Mouse (Mus musculus) retina, adult 2 months (tissue): ENCODE data around the gene Chaf1a.

ENCODE experiments used
- DNase-seq: peaks from one replicate; pipeline ENCODE4 v3.0.0-alpha.2; 2012; ENCODE audit warnings: low read depth, low spot score

The Chaf1a gene

DNA sequence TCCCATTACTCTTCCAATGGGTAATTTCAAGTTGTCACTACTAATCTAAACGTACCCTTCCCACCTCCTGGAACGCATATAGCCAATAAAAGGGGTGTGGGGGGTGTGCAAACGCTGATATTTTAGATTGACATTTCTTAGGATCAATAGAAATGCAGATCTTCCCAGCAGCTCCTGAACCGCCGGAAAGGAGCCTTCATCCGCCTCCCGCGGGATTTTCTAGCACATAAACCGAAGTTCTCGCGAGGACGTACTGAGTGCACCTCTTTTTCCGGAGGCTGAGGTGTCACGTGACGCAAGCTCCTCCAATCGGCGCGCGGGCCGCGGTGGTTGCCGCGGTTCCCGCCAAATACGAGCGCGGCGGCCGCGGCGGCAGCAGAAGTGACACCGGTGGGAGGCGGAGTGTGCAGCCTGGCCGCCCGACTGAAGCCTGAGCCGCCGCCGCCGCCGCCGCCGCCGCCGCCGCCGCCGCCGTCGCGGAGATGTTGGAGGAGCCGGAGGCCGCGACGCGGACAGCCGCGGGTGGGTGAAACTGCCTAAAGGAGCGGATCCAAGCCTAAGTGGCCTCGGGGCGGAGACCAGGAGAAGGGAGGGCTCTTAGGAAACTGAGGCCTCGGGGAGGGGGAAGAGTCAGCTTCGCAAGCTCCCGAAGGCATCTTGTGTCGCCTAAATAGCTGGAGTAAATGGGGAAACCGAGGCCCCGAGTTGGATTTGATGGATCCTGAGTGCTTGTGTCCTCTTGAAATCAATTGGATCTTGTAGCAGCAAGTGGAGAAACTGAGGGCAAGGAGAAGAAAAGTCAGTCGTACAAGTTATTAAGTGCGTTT, at the start of gene Chaf1a:
TSS of gene Chaf1a (plus strand) at position 410 of the 827 bp plus-strand sequence.
- DNase-seq: peak; percentile 89

DNA sequence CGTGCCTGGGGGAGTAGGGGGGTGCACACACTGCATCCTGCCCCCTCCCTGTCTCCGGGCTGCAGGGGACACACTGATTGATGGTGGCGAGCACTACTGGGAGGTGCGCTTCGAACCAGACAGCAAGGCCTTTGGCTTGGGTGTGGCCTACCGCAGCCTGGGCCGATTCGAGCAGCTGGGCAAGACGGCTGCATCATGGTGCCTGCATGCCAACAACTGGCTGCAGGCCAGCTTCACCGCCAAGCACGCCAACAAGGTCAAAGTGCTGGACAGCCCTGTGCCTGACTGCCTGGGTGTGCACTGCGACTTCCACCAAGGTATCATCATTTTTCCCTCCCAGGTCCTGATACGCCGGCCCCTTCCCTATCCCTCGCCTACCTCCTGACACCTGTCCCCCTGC, 44.2 kb upstream of the Chaf1a start:
- no peak for DNase-seq

DNA sequence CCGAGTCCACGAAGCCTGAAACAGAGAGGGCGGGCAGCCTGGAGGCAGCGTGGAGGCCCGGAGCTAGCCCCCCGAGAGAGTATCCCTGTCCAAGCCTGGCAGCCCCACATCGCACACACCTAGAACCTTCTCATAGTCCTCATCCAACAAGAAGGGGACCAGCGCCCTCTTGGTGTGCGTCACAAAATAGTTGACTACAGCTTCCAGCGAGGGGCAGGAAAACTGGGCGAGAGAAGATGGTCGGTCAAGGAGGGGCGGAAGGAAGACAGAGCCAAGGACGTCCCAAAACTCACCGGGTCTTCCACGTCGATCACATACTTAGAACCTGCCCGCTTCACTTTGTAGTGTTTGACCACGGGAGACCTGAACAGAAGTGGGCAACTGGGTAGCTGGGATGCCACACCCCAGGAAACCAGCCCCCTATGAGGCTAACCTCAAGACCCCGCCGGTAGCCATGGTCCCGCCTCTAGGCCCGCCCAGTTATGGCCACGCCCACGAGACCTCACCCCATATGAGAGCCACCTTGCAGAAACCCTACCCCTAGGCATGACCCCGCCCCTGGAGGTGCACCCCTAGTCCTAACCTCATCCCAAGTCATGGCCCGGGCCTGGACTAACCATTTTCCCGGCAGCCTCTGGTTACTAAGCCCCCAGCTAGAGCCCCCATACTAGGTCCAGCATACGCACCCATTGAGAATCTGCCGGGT, 40.3 kb upstream of the Chaf1a start:
- DNase-seq: no peak

DNA sequence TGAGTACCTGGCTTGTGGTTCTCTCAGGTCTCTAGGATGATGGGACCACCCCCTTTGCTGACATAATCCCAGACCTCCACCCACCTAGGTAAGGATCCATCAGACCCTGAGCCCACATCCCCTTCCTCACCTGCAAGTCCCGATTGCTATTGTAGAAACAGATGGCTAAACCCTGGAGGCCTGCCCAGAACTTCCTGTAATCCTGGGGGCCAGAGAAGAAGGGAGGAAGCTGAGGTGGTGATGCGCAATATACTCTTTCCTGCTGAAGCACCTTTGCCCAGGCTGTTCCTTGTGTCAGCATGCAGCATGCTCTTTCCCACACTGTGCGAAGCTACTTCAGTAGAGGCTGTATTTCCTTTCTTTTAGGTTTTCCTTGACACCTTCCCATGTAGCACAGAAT, 37.2 kb upstream of the Chaf1a start:
- no peak for DNase-seq

DNA sequence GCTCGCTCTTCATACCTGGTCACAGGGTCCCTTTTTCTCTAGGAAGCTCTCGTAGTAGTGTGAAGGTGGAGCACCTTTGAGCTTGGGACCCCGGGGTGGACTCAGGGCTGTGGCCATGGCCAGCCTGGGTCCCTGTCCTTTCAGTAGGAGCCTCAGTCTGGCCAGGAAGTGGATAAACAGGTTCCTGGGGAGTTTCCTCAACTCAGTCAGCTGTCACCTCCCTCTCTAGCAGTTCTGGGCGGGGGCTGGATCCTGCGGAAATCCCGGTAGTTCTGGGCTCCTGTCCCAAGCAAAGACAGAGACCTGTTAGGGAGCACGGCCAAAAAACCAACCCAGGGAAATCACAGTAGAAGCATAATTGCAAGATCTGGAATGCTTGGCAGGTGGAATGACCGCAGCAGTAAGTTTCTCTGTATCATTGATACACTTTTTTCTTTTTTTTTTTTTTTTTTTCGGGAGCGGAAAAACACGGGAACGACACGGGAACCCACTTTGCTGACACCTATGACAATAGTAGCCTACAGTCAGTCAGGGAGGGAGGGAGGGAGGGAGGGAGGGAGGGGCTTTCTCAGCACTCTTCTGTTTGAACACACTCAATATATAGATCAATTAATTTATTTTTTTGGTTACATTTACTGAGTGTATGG, 34.7 kb upstream of the Chaf1a start, which contains the start of the genes Stap2 and Mpnd:
TSS of gene Stap2 (minus strand) at position 170 of the 647 bp plus-strand sequence.
TSS of gene Mpnd (plus strand) at position 297 of the 647 bp plus-strand sequence.
- DNase-seq: peak; percentile 29

DNA sequence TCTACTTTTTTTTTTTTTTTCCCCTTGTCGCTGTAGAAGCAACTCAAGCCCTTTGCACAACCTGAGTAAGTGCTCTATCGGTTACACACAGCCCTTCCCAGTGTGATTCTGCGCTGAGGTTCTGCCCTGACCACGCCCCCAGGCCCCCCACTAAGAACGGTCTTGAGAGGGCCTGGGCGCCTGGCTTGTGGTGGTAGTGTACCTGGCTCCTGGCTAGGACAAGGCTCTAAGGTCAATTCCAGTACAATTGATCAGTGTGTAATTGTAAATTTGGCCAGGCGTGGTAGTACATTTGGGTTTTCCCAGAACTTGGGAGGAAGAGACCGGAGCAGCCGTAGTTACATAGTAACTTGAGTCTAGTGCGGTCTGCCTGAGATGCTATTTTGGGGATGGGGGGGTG, 33.3 kb upstream of the Chaf1a start:
- DNase-seq: no peak

- DNase-seq: no peak
Observed at GRCm38 (mm10) chr17:56007444-56008355, 32.5 kb upstream of the Chaf1a start.

GRCm38 (mm10) chr17:56008356-56009087, 31.7 kb upstream of the Chaf1a start:
- DNase-seq: peak; percentile 88

DNA sequence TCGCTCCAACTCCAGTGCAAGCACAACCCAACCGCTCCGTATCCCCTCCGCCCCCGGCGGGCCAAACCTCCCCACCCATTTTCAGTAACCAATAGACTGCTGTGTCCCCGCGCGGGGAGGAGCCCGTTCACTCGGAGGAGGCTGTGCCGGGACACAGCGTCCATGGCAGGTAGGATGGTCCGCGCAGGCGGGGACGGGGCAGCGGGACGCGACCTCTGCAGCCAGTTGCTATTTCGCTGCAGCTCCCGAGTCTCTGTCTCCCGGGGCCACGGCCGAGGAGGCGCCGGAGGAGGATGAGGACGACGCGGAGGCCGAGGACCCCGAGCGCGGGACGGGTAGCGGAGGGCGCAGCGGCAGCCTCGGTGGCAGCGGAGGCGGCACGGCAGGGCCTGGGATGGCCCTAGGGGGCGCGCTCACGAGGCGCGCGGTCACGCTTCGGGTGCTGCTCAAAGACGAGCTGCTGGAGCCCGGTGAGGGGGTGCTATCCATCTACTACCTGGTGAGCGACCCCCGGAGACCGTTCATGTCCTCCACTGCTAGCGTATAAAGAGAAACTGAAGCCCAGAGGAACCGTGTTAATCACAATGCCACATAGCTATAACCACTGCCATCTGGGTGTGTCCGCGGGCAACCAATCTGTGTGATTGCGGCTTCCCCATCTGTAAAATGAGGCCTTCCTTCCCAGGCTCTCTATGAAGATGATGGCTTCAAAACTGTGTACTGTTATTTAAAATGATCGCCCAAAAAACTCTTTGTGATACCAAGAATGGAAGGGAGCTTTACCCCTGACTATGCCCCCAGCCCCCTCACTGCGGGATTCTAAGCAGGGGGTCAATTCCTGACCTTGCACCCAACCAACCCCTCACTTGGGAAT, 30.9 kb upstream of the Chaf1a start:
- peak; percentile 57 for DNase-seq

DNA sequence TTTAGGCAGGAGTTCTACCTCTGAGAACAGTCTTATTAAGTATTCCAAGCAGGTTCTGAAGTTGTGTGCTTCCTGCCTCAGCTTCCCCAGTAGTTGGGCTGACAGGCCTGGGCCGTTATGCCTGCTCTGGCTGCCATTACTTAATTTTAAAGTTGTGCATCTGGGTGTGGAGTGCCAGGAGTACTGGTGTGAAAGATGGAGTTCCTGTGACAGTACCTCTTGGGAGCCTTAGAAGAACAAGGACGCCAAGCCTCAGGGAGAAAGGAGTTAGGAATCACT, 30.3 kb upstream of the Chaf1a start:
- DNase-seq: no peak

DNA sequence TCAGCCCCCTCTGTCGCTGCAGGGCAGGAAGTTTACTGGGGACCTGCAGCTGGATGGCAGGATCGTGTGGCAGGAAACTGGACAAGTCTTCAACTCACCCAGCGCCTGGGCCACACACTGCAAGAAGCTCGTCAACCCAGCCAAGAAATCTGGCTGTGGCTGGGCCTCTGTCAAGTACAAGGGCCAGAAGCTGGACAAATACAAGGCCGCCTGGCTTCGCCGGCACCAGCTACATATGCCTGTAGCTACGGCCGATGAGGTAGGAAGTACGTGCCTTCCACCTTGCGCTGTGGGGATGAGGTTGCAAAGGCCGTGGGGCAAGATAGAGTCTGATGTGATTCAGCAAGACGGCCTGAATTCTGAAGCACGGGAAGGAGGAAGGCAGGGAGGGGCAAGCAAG, 30.0 kb upstream of the Chaf1a start:
- DNase-seq: no peak

GRCm38 (mm10) chr17:56010681-56011080, 29.6 kb upstream of the Chaf1a start:
- no peak for DNase-seq

GRCm38 (mm10) chr17:56011441-56011840, 28.8 kb upstream of the Chaf1a start:
- no peak for DNase-seq

GRCm38 (mm10) chr17:56015293-56015692, 24.9 kb upstream of the Chaf1a start:
- DNase-seq: no peak

DNA sequence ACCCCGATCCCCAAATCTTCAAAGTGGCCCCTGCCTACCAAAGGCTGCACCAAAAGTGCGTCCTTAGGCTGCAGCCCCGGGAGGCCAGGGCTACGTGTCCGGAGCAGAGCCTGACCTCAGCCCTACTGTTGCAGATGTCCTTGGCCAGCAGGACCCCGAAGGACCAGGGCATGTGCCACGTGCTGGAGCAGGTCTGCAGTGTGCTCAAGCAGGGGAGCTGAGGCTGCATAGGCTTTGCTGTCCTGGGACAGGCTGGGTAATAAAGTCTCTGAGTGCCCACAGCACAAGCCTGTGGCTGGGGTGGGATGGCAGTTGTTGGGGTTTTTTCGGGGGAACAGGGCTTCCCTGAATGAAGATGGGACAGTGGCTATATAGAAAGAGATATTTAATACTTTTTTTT, 23.9 kb upstream of the Chaf1a start:
- no peak for DNase-seq

DNA sequence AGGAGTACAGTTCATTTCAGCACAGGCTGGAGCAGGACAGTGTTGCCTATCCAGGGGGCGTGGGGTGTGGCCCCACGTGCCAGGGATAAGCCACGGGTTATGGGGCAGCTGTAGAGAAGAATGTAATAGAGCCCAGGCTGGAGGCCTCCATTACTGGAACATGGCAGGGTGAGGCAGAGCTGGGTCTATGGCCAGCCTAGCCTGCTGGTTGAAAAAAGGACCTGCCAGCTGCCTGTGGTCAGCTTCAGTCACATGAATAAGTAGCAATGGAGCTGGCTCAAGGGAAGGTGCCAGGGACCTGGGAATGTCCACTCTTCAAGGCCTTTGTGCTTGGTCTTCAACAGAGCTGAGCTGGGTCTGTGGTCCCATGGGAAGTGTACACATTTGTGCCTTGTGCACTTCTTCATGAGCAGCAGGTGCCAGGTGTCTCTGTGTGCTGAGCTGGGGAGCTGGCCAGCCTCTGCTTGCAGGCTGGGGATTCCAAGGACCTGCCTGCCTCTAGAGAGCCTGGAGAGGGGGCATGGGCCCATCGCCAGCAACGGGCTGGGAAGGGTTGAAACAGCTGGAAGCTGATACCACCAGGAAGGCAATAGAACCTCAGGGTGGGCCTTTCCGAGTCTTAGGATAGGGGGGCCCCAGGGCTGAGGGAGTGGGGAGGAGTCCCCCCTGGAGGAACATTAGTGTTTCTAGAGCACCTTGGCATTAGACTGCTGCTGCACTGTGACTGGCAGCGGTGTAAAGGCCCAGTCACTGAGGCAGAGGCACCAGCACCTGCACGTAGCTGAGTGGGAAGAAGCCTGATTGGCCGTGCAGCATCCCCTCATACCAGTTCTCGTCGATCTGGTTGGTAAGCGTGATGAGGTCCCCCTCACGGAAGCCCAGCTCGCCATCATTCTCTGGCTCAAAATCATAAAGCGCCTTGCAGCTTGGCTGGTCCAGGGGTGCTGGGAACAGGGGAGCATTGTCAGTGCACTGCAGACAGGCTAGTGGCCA, 23.1 kb upstream of the Chaf1a start:
- DNase-seq: no peak

DNA sequence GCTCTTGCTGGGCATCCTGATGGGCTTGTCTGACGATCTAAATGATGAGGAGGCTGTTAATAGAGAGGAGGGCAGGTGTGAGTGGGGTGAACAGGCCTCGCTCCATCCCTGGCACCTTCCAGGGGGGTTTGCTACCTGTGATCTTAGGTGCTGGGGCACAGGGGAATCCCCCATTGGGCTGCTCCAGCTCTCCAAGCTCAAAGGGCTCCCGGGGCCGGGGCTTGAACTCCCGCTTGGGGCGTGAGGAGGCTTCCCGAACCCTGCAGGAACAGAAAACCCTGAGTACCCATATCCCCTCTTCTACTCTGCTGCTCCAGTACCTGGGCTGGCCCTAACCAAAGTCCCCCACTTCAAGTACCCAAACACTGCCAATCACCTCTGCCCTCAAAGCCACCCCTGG, 22.4 kb upstream of the Chaf1a start:
- DNase-seq: no peak

DNA sequence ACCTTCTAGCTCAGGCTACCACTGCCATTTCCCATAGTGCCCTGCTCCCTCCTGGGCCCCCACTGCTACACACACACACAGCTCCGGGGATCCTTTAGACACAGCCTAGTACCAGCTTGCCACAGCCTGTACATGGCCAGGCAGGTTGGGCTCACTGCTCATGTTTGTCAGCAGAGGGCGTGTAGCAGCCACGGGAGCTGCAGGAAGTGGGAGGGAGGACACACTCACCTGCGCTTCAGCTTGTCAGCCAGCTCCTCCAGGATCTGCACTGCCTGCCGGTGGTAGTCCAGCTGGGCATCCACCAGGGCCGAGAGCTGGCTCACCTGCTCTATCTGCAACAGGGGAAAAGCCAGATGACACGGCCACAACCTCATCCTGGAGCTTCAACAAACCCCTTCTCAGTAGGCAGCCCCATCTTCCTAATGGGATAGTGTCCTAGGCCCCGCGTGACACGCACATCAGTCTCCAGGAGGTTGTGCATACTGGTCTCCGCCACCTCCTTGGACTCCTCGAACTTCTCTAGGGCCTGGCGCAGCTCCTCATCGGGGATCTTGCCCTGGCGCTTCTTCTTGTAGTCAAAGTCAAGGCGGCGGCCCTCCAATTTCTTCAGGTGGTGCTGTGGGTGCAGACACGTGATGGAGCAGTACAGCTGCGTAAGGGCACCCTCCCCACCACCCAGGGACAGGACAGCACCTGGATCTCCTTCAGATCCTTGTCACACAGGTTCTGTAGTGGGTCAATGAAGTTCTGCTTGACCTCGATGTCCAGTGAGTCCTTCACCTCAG, 21.7 kb upstream of the Chaf1a start:
- DNase-seq: no peak
